ENCODE assay signal across 8 mouse cellular contexts in genomic region chr4:62612601-62613501, GRCm38 (mm10). TPM values are rescaled to one million over a fixed set of nuclear protein-coding genes. Genes with fewer than 3 reads are reported as not detected.
A peak's percentile ranks its signal among the peaks of the same experiment; 100 is the strongest.
DNase-seq lines count a peak whose midpoint lies in the region; ATAC-seq and TF ChIP-seq lines count a peak whose summit lies in the region.

No protein-coding gene starts in this region.

- peak overlapping the region; percentile 88 for H3K27ac ChIP-seq in forebrain, embryonic 16.5 days (ENCODE audit: low read length)
- H3K27ac ChIP-seq in small intestine, adult 2 months (ENCODE audit: insufficient read depth, low read depth, low read length) = 0 out of 2 replicates have a peak overlapping the region, but pooled peaks have one; percentile 4

- 0 out of 2 replicates have a peak, but pooled peaks have one; percentile 8 for TF ChIP-seq CTCF in small intestine, adult 2 months (IDR thresholded peaks at IDR 0.05; ENCODE audit: extremely low read depth, insufficient read length, insufficient replicate concordance, low read depth, low read length)

- no peak overlapping the region for H3K4me3 ChIP-seq in forebrain, embryonic 16.5 days (replicated peaks; ENCODE audit: low read length)
- no peak overlapping the region for H3K4me3 ChIP-seq in small intestine, adult 2 months (ENCODE audit: low read depth, low read length)

- H3K9me3 ChIP-seq in forebrain, embryonic 16.5 days (ENCODE audit: control insufficient read depth, low read length) = no peaks in the 10 kb centered on the region

- peaks cover 41% of the 10 kb centered on the region for H3K4me1 ChIP-seq in forebrain, embryonic 16.5 days (replicated peaks; ENCODE audit: control insufficient read depth, insufficient read depth, low read length)
- peaks cover 16% of the 10 kb centered on the region; the same call in 1 of the 2 replicates for H3K4me1 ChIP-seq in small intestine, adult 2 months (ENCODE audit: control insufficient read depth, insufficient read depth, insufficient read length, low read length)

- ATAC-seq in cerebellum, adult (ENCODE audit: insufficient number of reproducible peaks, low FRiP score, low TSS enrichment) = peak; percentile 87
- ATAC-seq in forebrain, embryonic 16.5 days = peak; percentile 93
- ATAC-seq in megakaryocyte, adult 5-6 weeks (ENCODE audit: poor library complexity, severe bottlenecking) = no peak

- TF ChIP-seq POLR2A in small intestine, adult 2 months (IDR thresholded peaks at IDR 0.05; ENCODE audit: low read depth, low read length) = no peak

- H3K27me3 ChIP-seq in forebrain, embryonic 16.5 days (replicated peaks; ENCODE audit: control insufficient read depth, insufficient read depth, low read length) = no peaks in the 10 kb centered on the region
- H3K27me3 ChIP-seq in small intestine, adult 2 months (ENCODE audit: control insufficient read depth, insufficient read depth, low read length) = no peaks in the 10 kb centered on the region

- no peak overlapping the region; the same call in 1 of the 2 replicates for H3K9ac ChIP-seq in forebrain, embryonic 16.5 days (replicated peaks; ENCODE audit: low read depth, low read length)

- DNase-seq in adrenal gland, adult (ENCODE audit: inconsistent age in 2 of 2, low spot score in 1 of 2) = peak; percentile 77 to 93
- peak; percentile 86 for DNase-seq in layer of hippocampus, adult 9-11 months
- peak; percentile 75 for DNase-seq in lung, postnatal 10 days
- DNase-seq in T-cell, adult 2 months (ENCODE audit: low spot score) = no peak

- H3K4me2 ChIP-seq in forebrain, embryonic 16.5 days (ENCODE audit: low read length) = peak overlapping the region; percentile 38

- 6% methylated on average over 22 of the region's 22 CpGs for WGBS in forebrain, embryonic 16.5 days
- WGBS in small intestine, adult 2 months = 81% methylated on average over 22 of the region's 22 CpGs

- H3K36me3 ChIP-seq in forebrain, embryonic 16.5 days (ENCODE audit: control insufficient read depth, insufficient read depth) = no peaks in the 10 kb centered on the region
- peaks cover 1% of the 10 kb centered on the region; the same call in 1 of the 2 replicates for H3K36me3 ChIP-seq in small intestine, adult 2 months (ENCODE audit: control insufficient read depth, insufficient read depth, low read length)

RNA-seq across cellular contexts. Expression of gene Rgs3, which starts 53.2 kb away (rescaled TPM):
- 44.8 and 50.4 TPM in 2 replicates for polyA plus RNA-seq in forebrain, embryonic 16.5 days (2015; fragmentation: Nextera tagmentation; extraction: Ambion mirVana)
- 30.3 and 45.8 TPM in 2 replicates for polyA plus RNA-seq in small intestine, adult 2 months (2012; rRNA removed)
- 45.0 and 51.3 TPM in 2 replicates for total RNA-seq in megakaryocyte, adult 5-6 weeks (2015)
- total RNA-seq in megakaryocyte, adult 5-6 weeks (2017) = 46.1 and 69.8 TPM in 2 replicates
